Comparison of ENCODE assay signal across 10 mouse cellular contexts in genomic region chr11:108933835-108934234, GRCm38 (mm10). TPM values are rescaled to one million over a fixed set of nuclear protein-coding genes. Genes with fewer than 3 reads are reported as not detected.
DNase-seq lines count a peak whose midpoint lies in the region.
"Had no signal": no experiment of that assay in that cellular context is flagged by ENCODE, and none has a peak within 500 bp of the region (broad histone marks: within the 10 kb centered on the region; RNA-seq: fewer than 3 reads in every experiment).

No protein-coding gene starts in this region.

- DNase-seq in gastrocnemius, adult 18-20 months (ENCODE audit: low spot score), result peak; percentile 86
- no peak for DNase-seq in gastrocnemius, postnatal 4 days (ENCODE audit: low spot score in 2 of 2)
- DNase-seq in heart, postnatal 10 days, result peak; percentile 68 to 76
- peak; percentile 60 to 61 for DNase-seq in lung, postnatal 4 days
- DNase-seq in embryo, embryonic 10 days (ENCODE audit: low spot score), result no peak
- DNase-seq in left cerebral cortex, adult 18-20 months (ENCODE audit: low spot score in 2 of 2), result no peak
- DNase-seq in urinary bladder, postnatal 4 days (ENCODE audit: low spot score in 2 of 2), result no peak

- H3K27ac ChIP-seq in brown adipose tissue, adult 24 weeks (replicated peaks; ENCODE audit: low read depth, low read length), result 0 out of 2 replicates have a peak overlapping the region, but pooled peaks have one; percentile 49
- H3K27ac ChIP-seq: liver, embryonic 12.5 days had no signal

- peaks cover 17% of the 10 kb centered on the region for H3K4me1 ChIP-seq in brown adipose tissue, adult 24 weeks (ENCODE audit: control insufficient read depth, insufficient read depth, insufficient read length, low read length)
- H3K4me1 ChIP-seq: liver, embryonic 12.5 days had no signal

- intact Hi-C loops in heart, postnatal 10 days (cut with DNase I), result no loop called here

- no peak overlapping the region for H3K4me3 ChIP-seq in brown adipose tissue, adult 24 weeks (ENCODE audit: insufficient read depth, low read depth, low read length)
- H3K4me3 ChIP-seq: erythroblast, embryonic 14.5 days; liver, embryonic 12.5 days had no signal

RNA-seq across cellular contexts. Expression of gene Axin2, which starts 13.7 kb away (rescaled TPM):
- total RNA-seq in gastrocnemius, adult 18-20 months (2021), result 1 to 10 TPM; 5.4 to 9.6 TPM
- total RNA-seq in gastrocnemius, postnatal 4 days (2021), result 10 to 100 TPM; 24.5 to 26.8 TPM
- 18.4 and 19.4 TPM in 2 replicates for polyA plus RNA-seq in brown adipose tissue, adult 24 weeks (2012; ENCODE audit: insufficient read depth, insufficient read length, missing spikeins)
- total RNA-seq in heart, postnatal 10 days (2021), result 1 to 10 TPM; 5.4 to 6.0 TPM
- 10 to 100 TPM; 35.0 to 35.3 TPM for total RNA-seq in left cerebral cortex, adult 18-20 months (2021)

Comparison
In these comparisons a context has a peak if more than half of its experiments do, and no peak if none do; other contexts are left out.
1. DNase-seq: peak in gastrocnemius, adult 18-20 months (single experiment), heart, postnatal 10 days (2 of 2) and lung, postnatal 4 days (2 of 2); none in gastrocnemius, postnatal 4 days (0 of 2), embryo, embryonic 10 days (single experiment), left cerebral cortex, adult 18-20 months (0 of 2) and urinary bladder, postnatal 4 days (0 of 2).